Mouse (Mus musculus) embryonic facial prominence, embryonic 12.5 days (tissue): ENCODE results near the gene Fhl2. TPM values are rescaled to one million over a fixed set of nuclear protein-coding genes. Genes with fewer than 3 reads are reported as not detected.

Experiments
- ATAC-seq: fragments of 200-750 bp; cut with Nextera tagmentation; 2 replicates; pipeline ENCODE4 v1.8.0; 2017; ENCODE audit not compliant: insufficient number of reproducible peaks, insufficient read depth, low FRiP score, low TSS enrichment
- H3K27ac ChIP-seq: fragments of 300-500 bp; sonication (generic); 2 replicates; pipeline ENCODE4 v1.5.1; 2016; ENCODE audit warnings: mild to moderate bottlenecking
- H3K27me3 ChIP-seq: fragments of 300-500 bp; sonication (generic); 2 replicates; pipeline ENCODE4 v1.6.1; 2016; ENCODE audit warnings: mild to moderate bottlenecking, moderate library complexity
- H3K36me3 ChIP-seq: fragments of 300-500 bp; sonication (generic); 2 replicates; pipeline ENCODE4 v1.6.1; 2016; ENCODE audit warnings: mild to moderate bottlenecking
- H3K4me1 ChIP-seq: fragments of 300-500 bp; sonication (generic); 2 replicates; pipeline ENCODE4 v1.6.1; 2016
- H3K4me2 ChIP-seq: fragments of 300-500 bp; sonication (generic); replicated peaks from 2 replicates; pipeline ENCODE4 v1.6.1; 2016; ENCODE audit warnings: mild to moderate bottlenecking, moderate library complexity
- H3K4me3 ChIP-seq: fragments of 300-500 bp; sonication (generic); 2 replicates; pipeline ENCODE4 v1.5.1; 2016; ENCODE audit warnings: mild to moderate bottlenecking
- H3K9ac ChIP-seq: fragments of 300-500 bp; sonication (generic); 2 replicates; pipeline ENCODE4 v1.6.1; 2016; ENCODE audit warnings: mild to moderate bottlenecking, moderate library complexity
- H3K9me3 ChIP-seq: fragments of 300-500 bp; sonication (generic); 2 replicates; pipeline ENCODE4 v1.6.1; 2016; ENCODE audit warnings: mild to moderate bottlenecking, moderate library complexity
- WGBS: fragments of 180-500 bp; shearing (Covaris S2); methylation state at CpG from one replicate; pipeline ENCODE4 v1.1.7; 2016; 5-methylcytosine and 5-hydroxymethylcytosine counted together
- polyA plus RNA-seq: library from polyadenylated mRNA; unstranded; fragments of >200 nt; fragmentation: Nextera tagmentation; extraction: Ambion mirVana; gene quantifications from 2 replicates; pipeline ENCODE4 v1.2.1, GENCODE M21; 2016

The Fhl2 gene
- polyA plus RNA-seq, 1 experiment from 2014 or later, result 16.9 TPM

- Histone ChIP-seq H3K27ac (no peak overlapping the region), H3K4me1 (no peaks in the 10 kb centered on the region), H3K4me2 (no peak overlapping the region), H3K36me3 (no peaks in the 10 kb centered on the region), H3K9ac (no peak overlapping the region), H3K9me3 (no peaks in the 10 kb centered on the region), H3K27me3 (no peaks in the 10 kb centered on the region), H3K4me3 (no peak overlapping the region)
- no peak for ATAC-seq
- 47% methylated on average over 3 of the region's 3 CpGs for WGBS
Observed at GRCm38 (mm10) chr1:43215601-43216000, 18.8 kb upstream of the Fhl2 start.

DNA sequence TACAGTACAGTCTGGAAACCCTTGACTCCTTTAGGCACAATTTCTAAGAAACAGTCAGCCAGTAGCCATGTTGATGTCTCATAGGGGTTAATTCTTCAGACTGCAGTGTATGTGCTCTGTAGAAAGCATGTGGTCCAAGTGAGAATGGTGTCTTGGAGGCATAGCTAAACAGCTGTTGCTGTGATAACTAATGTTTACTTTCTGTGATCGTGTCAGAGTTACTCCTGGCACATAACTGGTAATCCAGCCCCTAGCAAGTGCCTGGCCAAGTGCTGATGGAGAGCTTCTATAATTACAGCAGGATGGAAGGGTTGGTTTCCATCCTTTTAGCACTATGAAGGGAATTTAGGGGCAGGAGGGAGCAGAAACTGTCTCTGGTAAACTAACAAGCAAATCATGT is 14.5 kb upstream of the Fhl2 start:
- Histone ChIP-seq H3K9ac (no peak overlapping the region), H3K27ac (no peak overlapping the region), H3K9me3 (no peaks in the 10 kb centered on the region), H3K4me3 (no peak overlapping the region), H3K27me3 (no peaks in the 10 kb centered on the region), H3K4me1 (no peaks in the 10 kb centered on the region), H3K4me2 (no peak overlapping the region), H3K36me3 (no peaks in the 10 kb centered on the region)
- ATAC-seq, result no peak
- WGBS, result 47% methylated on average over 1 of the region's 1 CpGs

DNA sequence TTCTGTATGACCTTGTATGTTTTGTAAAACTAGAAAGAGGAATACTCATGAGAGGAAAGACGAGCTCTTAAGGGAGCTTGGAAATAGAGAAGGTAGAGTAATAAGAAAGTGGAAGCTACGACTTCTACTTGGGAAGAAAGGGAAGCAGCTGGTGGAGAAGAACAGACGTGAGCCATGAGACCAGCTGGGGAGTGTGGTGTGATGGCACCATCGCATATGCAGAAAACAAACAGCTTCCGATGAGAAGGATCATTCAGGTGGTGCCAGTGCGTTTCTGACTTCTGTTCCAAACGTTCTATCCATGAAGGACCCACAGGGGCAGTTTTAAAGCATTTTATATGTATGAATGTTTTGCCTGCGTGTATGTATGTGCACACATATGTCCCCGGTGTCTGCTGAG is 13.5 kb upstream of the Fhl2 start:
- no peak for ATAC-seq
- WGBS, result 80% methylated on average over 9 of the region's 9 CpGs

DNA sequence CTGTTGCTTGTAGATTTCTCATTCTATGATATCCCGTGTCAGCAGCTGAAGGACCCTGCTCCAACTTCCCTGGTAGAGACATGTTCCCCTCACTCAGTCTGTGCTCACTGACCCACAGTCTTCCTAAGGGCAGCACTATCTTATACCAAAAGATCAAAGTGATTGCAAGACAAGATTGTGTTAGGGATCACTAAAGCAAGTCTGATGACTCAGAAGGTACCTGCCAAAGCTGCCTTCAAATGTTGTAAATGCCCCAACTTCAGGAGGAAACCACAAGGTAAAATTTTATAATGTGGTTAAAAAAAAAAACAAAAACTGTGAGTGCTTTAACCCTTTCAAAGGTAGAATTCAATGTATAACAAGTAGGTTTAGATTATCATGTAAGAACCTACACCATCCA is 10.4 kb upstream of the Fhl2 start:
- Histone ChIP-seq H3K27ac (no peak overlapping the region), H3K9me3 (no peaks in the 10 kb centered on the region), H3K4me3 (no peak overlapping the region), H3K9ac (no peak overlapping the region), H3K27me3 (no peaks in the 10 kb centered on the region), H3K36me3 (no peaks in the 10 kb centered on the region), H3K4me1 (no peaks in the 10 kb centered on the region), H3K4me2 (no peak overlapping the region)
- WGBS, result 94% methylated on average over 1 of the region's 1 CpGs
- no peak for ATAC-seq

More for the DNA sequence above, 13.5 kb upstream of the Fhl2 start:
- no peak overlapping the region for H3K27ac ChIP-seq
- H3K4me2 ChIP-seq, result no peak overlapping the region
- no peak overlapping the region for H3K4me3 ChIP-seq
- no peaks in the 10 kb centered on the region for H3K4me1 ChIP-seq
- H3K9ac ChIP-seq, result no peak overlapping the region
- no peaks in the 10 kb centered on the region for H3K27me3 ChIP-seq
- no peaks in the 10 kb centered on the region for H3K9me3 ChIP-seq
- H3K36me3 ChIP-seq, result no peaks in the 10 kb centered on the region

DNA sequence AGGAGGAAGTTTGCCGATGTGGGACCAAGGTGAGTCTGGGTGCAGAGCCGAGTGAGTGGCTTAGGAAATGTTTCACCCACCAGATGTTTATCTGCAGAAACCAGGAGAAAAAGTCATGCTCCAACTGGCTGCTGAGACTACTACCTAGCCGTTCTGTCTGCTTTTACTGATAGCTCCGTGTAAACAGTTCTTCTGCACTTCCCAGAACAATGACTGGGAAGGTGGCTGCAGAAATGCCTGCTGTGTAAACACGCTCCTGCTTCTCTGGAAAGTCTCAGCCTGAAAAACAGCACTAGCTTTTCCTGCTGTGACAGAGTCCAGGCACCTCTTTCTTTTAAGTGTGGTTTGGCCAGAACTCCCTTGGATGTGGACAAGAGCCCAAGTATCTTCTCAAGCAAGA is 6.5 kb upstream of the Fhl2 start:
- H3K9me3 ChIP-seq, result no peaks in the 10 kb centered on the region
- WGBS, result 46% methylated on average over 5 of the region's 5 CpGs
- H3K36me3 ChIP-seq, result no peaks in the 10 kb centered on the region
- no peak overlapping the region for H3K4me3 ChIP-seq
- no peak overlapping the region for H3K4me2 ChIP-seq
- H3K9ac ChIP-seq, result no peak overlapping the region
- no peak overlapping the region for H3K27ac ChIP-seq
- H3K4me1 ChIP-seq, result no peaks in the 10 kb centered on the region
- no peak for ATAC-seq
- H3K27me3 ChIP-seq, result no peaks in the 10 kb centered on the region

DNA sequence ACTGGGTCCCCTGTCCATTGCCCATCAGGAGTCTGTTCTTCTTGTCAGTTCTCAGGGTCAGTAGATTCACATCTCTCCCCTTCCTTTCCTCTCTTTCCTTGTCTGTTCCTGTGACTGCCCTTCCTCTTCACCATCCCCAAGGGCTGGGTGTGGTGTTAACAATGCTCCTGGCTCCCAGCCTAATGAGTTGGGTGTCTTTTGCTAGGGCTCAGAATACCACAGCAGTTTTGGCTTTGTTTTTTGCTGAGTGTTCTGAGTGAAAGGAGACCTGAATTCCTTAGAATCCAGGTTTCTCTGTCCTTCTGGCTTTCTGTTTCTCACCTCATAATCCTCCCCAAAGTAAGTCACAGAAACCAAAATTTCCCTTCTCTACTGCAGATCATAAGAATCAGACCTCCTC is 5.4 kb upstream of the Fhl2 start:
- no peak overlapping the region for H3K4me2 ChIP-seq
- no peak for ATAC-seq
- no peak overlapping the region for H3K27ac ChIP-seq
- H3K4me3 ChIP-seq, result no peak overlapping the region
- no peaks in the 10 kb centered on the region for H3K27me3 ChIP-seq
- no peaks in the 10 kb centered on the region for H3K9me3 ChIP-seq
- H3K4me1 ChIP-seq, result no peaks in the 10 kb centered on the region
- H3K36me3 ChIP-seq, result no peaks in the 10 kb centered on the region
- no peak overlapping the region for H3K9ac ChIP-seq

DNA sequence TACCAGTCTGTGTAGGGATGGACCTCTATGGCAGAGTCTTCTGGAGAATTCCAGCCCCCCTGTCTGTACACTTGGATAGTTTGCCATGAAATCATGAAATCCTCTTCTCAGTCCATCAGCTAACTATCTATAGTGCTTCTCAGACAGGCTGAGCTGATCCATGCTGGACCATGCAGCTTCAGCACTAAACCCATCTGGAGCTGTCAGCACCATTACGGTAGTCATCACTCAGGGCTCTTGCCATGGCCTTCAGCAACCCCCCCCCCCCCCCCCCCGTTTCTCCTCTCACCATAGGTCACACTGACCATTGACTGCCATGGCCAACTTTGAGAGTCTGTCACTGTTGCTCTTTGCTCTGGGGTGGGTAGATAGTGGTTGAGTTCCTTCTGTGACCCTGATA is 5.0 kb upstream of the Fhl2 start:
- Histone ChIP-seq H3K4me2 (no peak overlapping the region), H3K4me3 (no peak overlapping the region), H3K27me3 (no peaks in the 10 kb centered on the region), H3K27ac (no peak overlapping the region), H3K9me3 (no peaks in the 10 kb centered on the region), H3K9ac (no peak overlapping the region), H3K36me3 (no peaks in the 10 kb centered on the region), H3K4me1 (no peaks in the 10 kb centered on the region)
- 79% methylated on average over 2 of the region's 2 CpGs for WGBS
- ATAC-seq, result no peak

DNA sequence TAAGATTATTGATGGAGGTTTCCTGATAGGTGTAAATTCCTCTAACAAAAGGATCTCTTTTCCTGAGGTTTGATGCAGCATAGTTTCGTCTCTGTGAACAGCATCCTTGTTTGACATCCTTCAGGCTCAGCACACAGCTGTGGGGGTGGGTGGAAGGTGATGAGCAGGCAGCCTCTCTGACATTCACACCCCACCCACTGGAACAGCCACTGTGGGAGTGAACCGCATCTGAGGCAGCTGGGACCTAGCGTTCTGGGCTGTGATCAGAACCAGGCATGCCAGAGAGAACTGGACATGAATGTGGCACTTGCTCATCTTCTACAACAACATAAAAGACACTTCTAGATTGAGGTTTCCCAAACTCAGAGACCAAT is 3.1 kb upstream of the Fhl2 start:
- Histone ChIP-seq H3K9ac (no peak overlapping the region), H3K4me1 (no peaks in the 10 kb centered on the region), H3K4me3 (no peak overlapping the region), H3K36me3 (no peaks in the 10 kb centered on the region), H3K9me3 (no peaks in the 10 kb centered on the region), H3K4me2 (no peak overlapping the region), H3K27ac (no peak overlapping the region), H3K27me3 (no peaks in the 10 kb centered on the region)
- 75% methylated on average over 3 of the region's 3 CpGs for WGBS
- no peak for ATAC-seq

DNA sequence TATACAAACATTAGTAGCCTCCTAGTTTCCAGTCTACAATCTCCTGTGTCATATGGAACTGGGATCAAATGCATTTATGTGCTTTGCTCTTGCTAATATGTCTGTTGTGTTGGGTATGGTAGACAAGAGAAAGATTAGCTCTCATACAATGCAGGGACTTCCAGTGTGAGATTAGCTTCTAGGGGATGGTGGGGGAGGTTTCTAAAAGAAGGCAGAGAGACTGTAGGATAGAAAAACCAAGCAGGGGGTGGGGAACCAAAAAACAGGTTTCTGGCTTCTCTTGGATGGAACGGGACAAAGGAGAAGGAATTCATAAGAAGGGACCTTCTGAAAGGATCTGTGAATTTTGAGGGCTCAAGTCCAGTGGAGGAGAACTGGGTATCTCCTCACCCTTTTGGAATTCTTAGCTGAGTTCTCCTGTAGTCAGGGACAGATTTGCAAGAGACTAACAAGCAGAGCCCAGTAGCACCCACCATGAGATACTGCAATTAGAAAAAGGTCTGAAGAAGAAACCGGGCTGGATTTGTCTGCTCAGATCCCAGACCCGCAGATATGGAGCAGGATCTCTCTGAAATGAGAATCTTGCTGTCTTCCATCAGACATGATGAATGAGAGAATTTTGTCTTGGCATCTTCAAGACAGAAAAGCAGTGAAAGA is 2.6 kb upstream of the Fhl2 start:
- Histone ChIP-seq H3K9me3 (no peaks in the 10 kb centered on the region), H3K9ac (no peak overlapping the region), H3K4me2 (no peak overlapping the region), H3K36me3 (no peaks in the 10 kb centered on the region), H3K27me3 (no peaks in the 10 kb centered on the region), H3K4me1 (no peaks in the 10 kb centered on the region), H3K27ac (no peak overlapping the region), H3K4me3 (no peak overlapping the region)
- ATAC-seq, result no peak
- WGBS, result 93% methylated on average over 3 of the region's 3 CpGs

DNA sequence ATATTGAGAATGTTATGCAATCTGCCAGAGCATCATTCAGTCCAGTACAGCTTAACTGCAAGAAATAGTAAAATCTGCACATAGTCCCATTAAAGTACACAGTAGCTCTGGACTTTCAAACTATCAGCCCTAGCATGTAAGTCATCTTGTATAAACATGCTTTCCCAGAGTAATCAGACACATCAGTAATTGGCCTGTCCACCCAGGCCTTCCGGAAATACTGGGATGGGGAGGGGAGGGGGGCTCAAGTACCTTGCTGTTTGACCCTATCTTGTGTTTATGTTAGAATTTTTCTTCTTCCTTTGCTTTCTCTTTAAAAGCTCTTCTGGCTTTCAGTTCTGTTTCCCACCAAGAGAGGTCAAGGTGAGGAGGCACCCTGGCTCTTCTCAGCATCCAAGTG is 725 bp downstream of the Fhl2 start:
- no peaks in the 10 kb centered on the region for H3K9me3 ChIP-seq
- H3K9ac ChIP-seq, result no peak overlapping the region
- no peaks in the 10 kb centered on the region for H3K4me1 ChIP-seq
- no peak overlapping the region for H3K4me3 ChIP-seq
- no peaks in the 10 kb centered on the region for H3K36me3 ChIP-seq
- no peak overlapping the region for H3K4me2 ChIP-seq
- WGBS, result 23% methylated on average over 1 of the region's 1 CpGs
- H3K27ac ChIP-seq, result no peak overlapping the region
- no peak for ATAC-seq
- H3K27me3 ChIP-seq, result no peaks in the 10 kb centered on the region

DNA sequence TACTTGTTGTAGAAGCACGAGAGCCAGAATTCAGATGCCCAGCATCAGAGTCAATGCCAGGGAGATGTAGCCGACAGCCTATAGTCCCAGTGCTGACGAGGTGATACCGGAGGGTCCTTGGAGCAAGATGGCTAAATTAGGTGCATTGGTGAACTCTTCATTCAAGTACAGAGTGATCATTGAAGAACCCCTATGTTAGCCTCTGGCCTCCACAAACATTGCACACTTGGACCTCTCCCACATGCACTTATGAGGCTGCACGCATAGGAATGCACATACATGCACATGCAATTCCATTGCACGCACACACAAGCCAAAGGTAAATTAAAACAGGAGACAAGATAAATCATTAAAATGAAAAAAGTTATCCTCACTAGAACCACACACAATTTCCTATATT is 3.4 kb downstream of the Fhl2 start:
- 93% methylated on average over 6 of the region's 6 CpGs for WGBS
- no peak for ATAC-seq

DNA sequence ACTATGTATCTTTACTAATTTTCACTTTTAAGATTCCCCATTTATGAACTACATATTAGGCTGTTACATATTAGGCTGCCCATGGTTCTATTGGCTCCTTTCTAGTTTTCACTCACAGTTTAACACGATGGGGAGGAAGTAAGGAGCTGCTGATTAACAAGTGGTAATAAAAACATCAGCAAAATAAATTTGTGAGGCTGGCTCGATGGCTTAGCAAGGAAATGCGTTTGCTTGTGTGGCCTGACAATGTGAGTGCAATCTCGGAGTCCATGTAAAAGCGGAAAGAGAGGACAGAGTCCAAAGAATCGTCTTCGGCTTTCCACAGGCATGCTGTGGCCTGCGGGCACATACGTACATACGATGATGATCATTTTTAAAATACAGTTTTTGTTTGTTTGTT is 4.3 kb downstream of the Fhl2 start:
- H3K4me1 ChIP-seq, result no peaks in the 10 kb centered on the region
- no peak overlapping the region for H3K9ac ChIP-seq
- H3K27ac ChIP-seq, result no peak overlapping the region
- H3K4me3 ChIP-seq, result no peak overlapping the region
- H3K36me3 ChIP-seq, result no peaks in the 10 kb centered on the region
- ATAC-seq, result no peak
- H3K4me2 ChIP-seq, result no peak overlapping the region
- H3K27me3 ChIP-seq, result no peaks in the 10 kb centered on the region
- H3K9me3 ChIP-seq, result no peaks in the 10 kb centered on the region
- 85% methylated on average over 10 of the region's 10 CpGs for WGBS

More for the DNA sequence above, 3.4 kb downstream of the Fhl2 start:
- no peaks in the 10 kb centered on the region for H3K4me1 ChIP-seq
- no peaks in the 10 kb centered on the region for H3K27me3 ChIP-seq
- H3K9me3 ChIP-seq, result no peaks in the 10 kb centered on the region
- H3K4me2 ChIP-seq, result no peak overlapping the region
- no peaks in the 10 kb centered on the region for H3K36me3 ChIP-seq
- no peak overlapping the region for H3K9ac ChIP-seq
- H3K27ac ChIP-seq, result no peak overlapping the region
- no peak overlapping the region for H3K4me3 ChIP-seq

DNA sequence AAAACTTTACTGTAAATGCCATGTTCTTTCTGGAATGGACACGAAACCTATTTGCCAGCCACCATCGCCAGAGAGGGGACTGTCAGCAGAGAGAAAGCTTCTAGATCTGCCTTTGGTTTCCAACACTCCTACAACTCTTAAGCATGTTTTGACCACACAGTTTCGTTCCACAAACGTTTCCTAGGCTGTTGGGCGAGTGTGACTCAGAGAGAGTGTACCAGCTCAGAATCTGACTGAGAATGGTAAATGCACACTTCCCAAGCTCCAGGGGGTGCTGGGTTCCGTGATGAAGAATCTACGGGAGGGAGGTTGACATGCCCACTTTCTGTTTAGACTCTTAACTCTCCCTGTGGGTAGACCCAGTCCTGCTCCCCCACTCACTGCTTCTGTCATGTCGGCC is 5.7 kb downstream of the Fhl2 start:
- H3K27me3 ChIP-seq, result no peaks in the 10 kb centered on the region
- no peak overlapping the region for H3K9ac ChIP-seq
- no peaks in the 10 kb centered on the region for H3K9me3 ChIP-seq
- no peak overlapping the region for H3K4me3 ChIP-seq
- no peaks in the 10 kb centered on the region for H3K4me1 ChIP-seq
- H3K4me2 ChIP-seq, result no peak overlapping the region
- no peak overlapping the region for H3K27ac ChIP-seq
- no peaks in the 10 kb centered on the region for H3K36me3 ChIP-seq
- 82% methylated on average over 8 of the region's 8 CpGs for WGBS
- ATAC-seq, result no peak
